Mouse (Mus musculus): ENCODE data around the gene Lmod1.

Gene Lmod1

GRCm38 (mm10) chr1:135324571-135324970, at the start of gene Lmod1:
Gene Lmod1 (plus strand): TSS chr1:135324807.
- no peak for DNase-seq (ENCODE audit: low read depth, low spot score)

- no peak for DNase-seq (ENCODE audit: low read depth, low spot score)
Measured at GRCm38 (mm10) chr1:135280646-135281045, 44.0 kb upstream of the Lmod1 start.

- no peak for DNase-seq (ENCODE audit: low read depth, low spot score)
Measured at GRCm38 (mm10) chr1:135281841-135282240, 42.8 kb upstream of the Lmod1 start.

GRCm38 (mm10) chr1:135282536-135283286, 41.9 kb upstream of the Lmod1 start:
- DNase-seq (ENCODE audit: low read depth, low spot score), result no peak

GRCm38 (mm10) chr1:135283287-135283825, 41.3 kb upstream of the Lmod1 start:
- no peak for DNase-seq (ENCODE audit: low read depth, low spot score)

GRCm38 (mm10) chr1:135283826-135284291, 40.7 kb upstream of the Lmod1 start, which contains the start of gene Rnpep:
Gene Rnpep (minus strand): TSS chr1:135284084.
- peak; percentile 36 for DNase-seq (ENCODE audit: low read depth, low spot score)

GRCm38 (mm10) chr1:135286311-135286710, 38.3 kb upstream of the Lmod1 start:
- DNase-seq (ENCODE audit: low read depth, low spot score), result no peak

GRCm38 (mm10) chr1:135290908-135291307, 33.7 kb upstream of the Lmod1 start:
- DNase-seq (ENCODE audit: low read depth, low spot score), result peak; percentile 8

GRCm38 (mm10) chr1:135311356-135311755, 13.3 kb upstream of the Lmod1 start:
- no peak for DNase-seq (ENCODE audit: low read depth, low spot score)

GRCm38 (mm10) chr1:135312201-135312600, 12.4 kb upstream of the Lmod1 start:
- no peak for DNase-seq (ENCODE audit: low read depth, low spot score)

- DNase-seq (ENCODE audit: low read depth, low spot score), result peak; percentile 86
Measured at GRCm38 (mm10) chr1:135313284-135314031, 11.1 kb upstream of the Lmod1 start, which contains the start of gene Timm17a. Gene Timm17a (minus strand): TSS chr1:135313778.

- no peak for DNase-seq (ENCODE audit: low read depth, low spot score)
Measured at GRCm38 (mm10) chr1:135323367-135323901, 1.2 kb upstream of the Lmod1 start.

- DNase-seq (ENCODE audit: low read depth, low spot score), result no peak
Measured at GRCm38 (mm10) chr1:135325934-135326333, 1.3 kb downstream of the Lmod1 start.

- DNase-seq (ENCODE audit: low read depth, low spot score), result no peak
Measured at GRCm38 (mm10) chr1:135328368-135328767, 3.8 kb downstream of the Lmod1 start.

- DNase-seq (ENCODE audit: low read depth, low spot score), result no peak
Measured at GRCm38 (mm10) chr1:135330578-135330977, 6.0 kb downstream of the Lmod1 start.

GRCm38 (mm10) chr1:135341947-135342346, 17.3 kb downstream of the Lmod1 start:
- DNase-seq (ENCODE audit: low read depth, low spot score), result no peak

- no peak for DNase-seq (ENCODE audit: low read depth, low spot score)
Measured at GRCm38 (mm10) chr1:135344026-135344425, 19.4 kb downstream of the Lmod1 start.

GRCm38 (mm10) chr1:135346891-135347290, 22.3 kb downstream of the Lmod1 start:
- DNase-seq (ENCODE audit: low read depth, low spot score), result no peak

- no peak for DNase-seq (ENCODE audit: low read depth, low spot score)
Measured at GRCm38 (mm10) chr1:135347498-135348169, 23.0 kb downstream of the Lmod1 start.

GRCm38 (mm10) chr1:135351953-135352352, 27.3 kb downstream of the Lmod1 start:
- no peak for DNase-seq (ENCODE audit: low read depth, low spot score)

- DNase-seq (ENCODE audit: low read depth, low spot score), result no peak
Measured at GRCm38 (mm10) chr1:135359071-135359470, 34.5 kb downstream of the Lmod1 start.

Measured in brain, embryonic 18.5 days (tissue).